Mouse (Mus musculus) kidney, embryonic 16.5 days (tissue): Measurements from ENCODE around the gene Catsperd. TPM values are rescaled to one million over a fixed set of nuclear protein-coding genes. Genes with fewer than 3 reads are reported as not detected.

Experiments used
- ATAC-seq: fragments of 200-750 bp; cut with Nextera tagmentation; 2 replicates; pipeline ENCODE4 v1.8.0; 2017; ENCODE audit warnings: moderate TSS enrichment; ENCODE audit not compliant: low FRiP score, low TSS enrichment
- H3K27ac ChIP-seq: fragments of 300-500 bp; sonication (generic); 2 replicates; pipeline ENCODE4 v1.5.1; 2014; ENCODE audit warnings: low read length
- H3K27me3 ChIP-seq: fragments of 300-500 bp; sonication (generic); 2 replicates; pipeline ENCODE4 v1.6.1; 2014; ENCODE audit warnings: low read length, control low read depth, mixed read lengths; ENCODE audit not compliant: insufficient read depth
- H3K36me3 ChIP-seq: fragments of 300-500 bp; sonication (generic); 2 replicates; pipeline ENCODE4 v1.6.1; 2014; ENCODE audit warnings: low read length, control low read depth, mixed read lengths; ENCODE audit not compliant: insufficient read depth
- H3K4me1 ChIP-seq: fragments of 300-500 bp; sonication (generic); 2 replicates; pipeline ENCODE4 v1.6.1; 2014; ENCODE audit warnings: low read length, control low read depth, mixed read lengths; ENCODE audit not compliant: insufficient read depth
- H3K4me2 ChIP-seq: fragments of 300-500 bp; sonication (generic); replicated peaks from 2 replicates; pipeline ENCODE4 v1.6.1; 2014; ENCODE audit warnings: low read depth, low read length
- H3K4me3 ChIP-seq: fragments of 300-500 bp; sonication (generic); 2 replicates; pipeline ENCODE4 v1.5.1; 2014; ENCODE audit warnings: mild to moderate bottlenecking, low read length
- H3K9ac ChIP-seq: fragments of 300-500 bp; sonication (generic); replicated peaks from 2 replicates; pipeline ENCODE4 v1.6.1; 2014; ENCODE audit warnings: low read length
- H3K9me3 ChIP-seq: fragments of 300-500 bp; sonication (generic); 2 replicates; pipeline ENCODE4 v1.6.1; 2016; ENCODE audit warnings: low read length, control low read depth
- WGBS: fragments of 180-500 bp; shearing (Covaris S2); extraction: QIAGEN DNeasy Blood & Tissue Kit; methylation state at CpG from one replicate; pipeline ENCODE4 v1.1.7; 2014; 5-methylcytosine and 5-hydroxymethylcytosine counted together
- polyA plus RNA-seq: library from polyadenylated mRNA; unstranded; fragments of >200 nt; fragmentation: Nextera tagmentation; extraction: Ambion mirVana; gene quantifications from 2 replicates; pipeline ENCODE4 v1.2.1, GENCODE M21; 2015

Gene Catsperd
- polyA plus RNA-seq, 1 experiment from 2014 or later = 1.1 TPM

DNA sequence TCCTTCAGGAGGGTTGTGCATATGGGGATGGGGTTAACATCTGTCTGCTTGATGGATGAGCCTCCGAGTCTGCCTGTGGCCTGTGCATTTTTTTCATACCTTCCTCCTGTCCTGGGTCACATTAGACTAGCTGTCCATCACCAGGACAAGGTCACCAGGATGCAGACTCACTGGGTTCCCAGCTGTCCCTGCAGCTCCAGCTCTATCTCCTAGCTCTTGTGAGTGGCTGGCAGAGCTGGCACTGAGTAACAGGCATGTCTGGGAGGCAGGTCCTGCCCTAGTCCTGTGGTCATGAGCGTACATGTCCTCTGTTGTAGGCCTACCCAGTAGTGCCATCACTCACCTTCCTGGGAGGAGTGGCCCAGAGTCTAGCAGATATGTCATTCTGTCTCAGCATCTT, 72.5 kb downstream of the Catsperd start:
- Histone ChIP-seq H3K9me3 (no peaks in the 10 kb centered on the region), H3K27ac (no peak overlapping the region), H3K4me1 (no peaks in the 10 kb centered on the region), H3K36me3 (peaks cover 91% of the 10 kb centered on the region), H3K9ac (no peak overlapping the region), H3K4me2 (no peak overlapping the region), H3K27me3 (no peaks in the 10 kb centered on the region), H3K4me3 (no peak overlapping the region)
- 55% methylated on average over 2 of the region's 2 CpGs for WGBS
- no peak for ATAC-seq

DNA sequence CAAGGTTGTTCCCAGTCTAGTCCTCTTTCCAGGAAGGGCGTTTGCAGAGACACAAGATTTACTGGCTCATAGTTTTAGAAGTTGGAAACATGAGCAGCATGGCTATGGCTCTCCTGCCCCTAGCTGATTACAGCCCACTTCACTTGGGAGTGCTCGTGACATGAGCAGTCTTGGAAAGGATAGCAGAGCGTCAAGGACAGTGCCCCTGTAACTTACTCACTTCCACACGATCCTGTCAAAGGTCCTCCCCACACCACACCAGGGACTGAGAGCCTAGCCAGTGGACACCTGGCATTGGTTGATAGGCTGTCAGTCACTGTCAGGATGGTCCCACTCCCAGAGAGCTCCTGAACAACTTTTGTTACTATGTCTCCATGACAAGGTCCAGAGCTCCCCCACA, 75.1 kb downstream of the Catsperd start:
- Histone ChIP-seq H3K27ac (no peak overlapping the region), H3K4me3 (no peak overlapping the region), H3K27me3 (no peaks in the 10 kb centered on the region), H3K9me3 (no peaks in the 10 kb centered on the region), H3K4me2 (no peak overlapping the region), H3K9ac (no peak overlapping the region), H3K36me3 (peaks cover 94% of the 10 kb centered on the region), H3K4me1 (no peaks in the 10 kb centered on the region)
- ATAC-seq = no peak
- 66% methylated on average over 4 of the region's 4 CpGs for WGBS

- H3K4me2 ChIP-seq = no peak overlapping the region
- H3K9ac ChIP-seq = no peak overlapping the region
- 90% methylated on average over 1 of the region's 1 CpGs for WGBS
- no peak overlapping the region for H3K4me3 ChIP-seq
- no peaks in the 10 kb centered on the region for H3K27me3 ChIP-seq
- ATAC-seq = no peak
- H3K27ac ChIP-seq = no peak overlapping the region
- H3K36me3 ChIP-seq = peaks cover 95% of the 10 kb centered on the region
- no peaks in the 10 kb centered on the region for H3K9me3 ChIP-seq
- no peaks in the 10 kb centered on the region for H3K4me1 ChIP-seq
These were observed 78.6 kb downstream of the Catsperd start for GRCm38 (mm10) chr17:56706515-56706914.

- no peaks in the 10 kb centered on the region for H3K4me1 ChIP-seq
- peaks cover 87% of the 10 kb centered on the region for H3K36me3 ChIP-seq
- H3K9ac ChIP-seq = no peak overlapping the region
- no peaks in the 10 kb centered on the region for H3K9me3 ChIP-seq
- no peak for ATAC-seq
- H3K27ac ChIP-seq = no peak overlapping the region
- H3K4me3 ChIP-seq = no peak overlapping the region
- H3K27me3 ChIP-seq = no peaks in the 10 kb centered on the region
- WGBS = 87% methylated on average over 4 of the region's 4 CpGs
- H3K4me2 ChIP-seq = no peak overlapping the region
These were observed 80.7 kb downstream of the Catsperd start for GRCm38 (mm10) chr17:56708692-56709091.

DNA sequence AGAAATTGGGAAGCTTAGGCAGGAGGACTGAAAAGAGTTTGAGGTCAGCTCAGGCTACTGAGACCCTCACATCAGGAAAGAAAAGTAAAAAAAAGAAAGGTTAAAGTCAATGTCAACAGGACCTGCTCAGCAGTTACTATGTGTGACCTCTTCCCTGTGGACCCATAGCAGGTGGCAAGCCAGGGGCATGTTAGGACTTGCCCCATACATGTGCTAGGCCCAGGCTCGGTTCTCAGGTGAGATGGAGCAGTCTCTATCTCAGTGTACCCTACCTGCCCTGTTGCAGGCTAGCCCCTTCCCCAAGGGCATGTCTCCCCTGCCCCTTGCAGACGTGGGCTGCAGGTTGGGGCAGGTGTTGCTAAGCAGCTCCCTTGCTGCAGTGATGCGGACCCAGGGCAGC, 81.8 kb downstream of the Catsperd start:
- Histone ChIP-seq H3K9me3 (no peaks in the 10 kb centered on the region), H3K4me1 (no peaks in the 10 kb centered on the region), H3K4me3 (no peak overlapping the region), H3K9ac (no peak overlapping the region), H3K27ac (no peak overlapping the region), H3K36me3 (peaks cover 77% of the 10 kb centered on the region), H3K4me2 (no peak overlapping the region), H3K27me3 (no peaks in the 10 kb centered on the region)
- WGBS = 88% methylated on average over 3 of the region's 3 CpGs
- no peak for ATAC-seq

Other genes with a start within 250 kb of the Catsperd start
- gene Ptprs, start 151.7 kb upstream of the Catsperd start, polyA plus RNA-seq = 76.1 and 87.2 TPM in 2 replicates
- gene Znrf4, start 115.7 kb upstream of the Catsperd start, polyA plus RNA-seq = not detected in 2 replicates
- 1.8 and 2.4 TPM in 2 replicates for gene Gm20219, start 73.8 kb upstream of the Catsperd start, polyA plus RNA-seq
- 80.2 and 86.0 TPM in 2 replicates for gene Safb2, start 43.6 kb upstream of the Catsperd start, polyA plus RNA-seq
- 123 and 133 TPM in 2 replicates for gene Safb, start 43.3 kb upstream of the Catsperd start, polyA plus RNA-seq
- gene 2410015M20Rik, start 18.4 kb upstream of the Catsperd start, polyA plus RNA-seq = 242 and 284 TPM in 2 replicates
- 1,616 and 1,628 TPM in 2 replicates for gene Rpl36, start 14.7 kb upstream of the Catsperd start, polyA plus RNA-seq
- gene Lonp1, start 1.3 kb upstream of the Catsperd start, polyA plus RNA-seq = 66.1 and 66.4 TPM in 2 replicates
- 106 and 107 TPM in 2 replicates for gene Ranbp3, start 45.2 kb downstream of the Catsperd start, polyA plus RNA-seq
- gene Ndufa11, start 89.6 kb downstream of the Catsperd start, polyA plus RNA-seq = 479 and 501 TPM in 2 replicates
- 22.4 and 23.2 TPM in 2 replicates for gene Vmac, start 89.9 kb downstream of the Catsperd start, polyA plus RNA-seq
- 5.4 and 5.8 TPM in 2 replicates for gene Nrtn, start 129.4 kb downstream of the Catsperd start, polyA plus RNA-seq
- 55.4 and 59.7 TPM in 2 replicates for gene Dus3l, start 136.6 kb downstream of the Catsperd start, polyA plus RNA-seq
- 1.6 and 1.8 TPM in 2 replicates for gene Prr22, start 142.1 kb downstream of the Catsperd start, polyA plus RNA-seq
- gene Rfx2, start 202.9 kb downstream of the Catsperd start, polyA plus RNA-seq = 3.4 and 4.4 TPM in 2 replicates
- not detected in 2 replicates for gene Acsbg2, start 246.3 kb downstream of the Catsperd start, polyA plus RNA-seq
- gene 1700061G19Rik, start 247.3 kb downstream of the Catsperd start, polyA plus RNA-seq = 0.24 and 0.58 TPM in 2 replicates